Mouse (Mus musculus) 3134 (cell line): ENCODE measurements around the gene Utrn.

Source experiments
- DNase-seq: peaks from one replicate; pipeline ENCODE4 v3.0.0-alpha.2; 2011; ENCODE audit warnings: low spot score; ENCODE audit not compliant: insufficient read length; ENCODE audit errors: extremely low read depth

Gene Utrn

GRCm38 (mm10) chr10:12737926-12738325 is 131.2 kb downstream of the Utrn start:
- no peak for DNase-seq

- no peak for DNase-seq
Measured at GRCm38 (mm10) chr10:12736861-12737835, 132.0 kb downstream of the Utrn start.

DNA sequence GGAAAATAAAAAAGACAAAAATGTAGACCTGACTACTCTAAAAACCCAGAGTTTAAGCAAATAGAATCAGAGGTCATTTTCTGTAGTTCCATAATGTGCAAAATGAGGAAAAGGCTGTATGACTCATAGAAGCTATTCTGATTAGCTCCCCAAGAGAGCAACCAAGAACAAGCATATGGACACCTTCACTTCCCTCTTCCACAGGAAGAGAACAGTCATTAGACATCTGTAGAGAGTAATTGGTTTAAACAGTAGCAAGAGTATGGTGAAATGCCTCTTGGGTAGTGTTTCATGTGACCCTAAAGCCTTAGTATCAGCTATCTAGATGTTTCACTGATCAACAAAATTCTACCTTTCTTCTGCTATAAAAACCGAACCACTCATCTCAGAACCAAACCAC is 133.5 kb downstream of the Utrn start:
- no peak for DNase-seq

- no peak for DNase-seq
Measured at GRCm38 (mm10) chr10:12731459-12731858, 137.7 kb downstream of the Utrn start.

GRCm38 (mm10) chr10:12729635-12730034 is 139.5 kb downstream of the Utrn start:
- no peak for DNase-seq

DNA sequence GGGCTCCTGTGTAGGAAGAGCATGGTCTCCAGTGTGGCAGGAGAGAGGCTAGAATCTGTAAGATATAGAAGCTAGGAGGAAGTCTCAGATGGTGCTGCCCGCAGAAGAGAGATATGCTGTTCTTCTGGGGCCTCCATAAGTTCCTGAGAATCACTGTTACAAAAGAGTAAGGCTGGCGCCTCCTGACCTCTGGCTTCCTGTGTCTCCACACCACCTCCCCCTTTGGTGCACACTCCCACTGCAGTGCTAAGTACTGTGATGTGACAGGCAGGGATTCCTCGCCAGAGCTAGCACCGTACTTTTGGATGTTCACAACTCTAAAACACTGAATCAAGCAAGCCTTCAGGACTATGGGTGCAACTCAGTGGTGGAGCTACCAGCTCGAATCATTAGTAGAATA is 140.1 kb downstream of the Utrn start:
- no peak for DNase-seq

DNA sequence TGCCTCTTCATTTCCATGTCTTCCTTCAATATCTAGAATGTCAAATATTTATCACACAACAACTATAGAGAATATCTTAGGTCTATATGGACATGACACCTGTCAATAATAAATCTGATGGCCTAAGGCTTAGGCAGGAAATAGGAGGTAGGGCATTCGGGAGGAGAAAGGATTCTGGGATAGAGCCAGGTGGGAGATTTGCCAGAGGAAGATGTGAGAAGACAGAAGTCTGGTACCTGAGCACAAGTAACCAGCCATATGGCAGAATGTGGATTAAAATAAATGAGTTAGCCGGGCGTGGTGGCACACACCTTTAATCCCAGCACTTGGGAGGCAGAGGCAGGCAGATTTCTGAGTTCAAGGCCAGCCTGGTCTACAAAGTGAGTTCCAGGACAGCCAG is 141.3 kb downstream of the Utrn start:
- DNase-seq: no peak

- peak; percentile 11 for DNase-seq
Measured at GRCm38 (mm10) chr10:12726041-12726608, 143.0 kb downstream of the Utrn start.

- DNase-seq: no peak
Measured at GRCm38 (mm10) chr10:12724247-12725001, 144.7 kb downstream of the Utrn start.

GRCm38 (mm10) chr10:12723269-12723668 is 145.9 kb downstream of the Utrn start:
- DNase-seq: no peak

GRCm38 (mm10) chr10:12722111-12722510 is 147.1 kb downstream of the Utrn start:
- DNase-seq: no peak

DNA sequence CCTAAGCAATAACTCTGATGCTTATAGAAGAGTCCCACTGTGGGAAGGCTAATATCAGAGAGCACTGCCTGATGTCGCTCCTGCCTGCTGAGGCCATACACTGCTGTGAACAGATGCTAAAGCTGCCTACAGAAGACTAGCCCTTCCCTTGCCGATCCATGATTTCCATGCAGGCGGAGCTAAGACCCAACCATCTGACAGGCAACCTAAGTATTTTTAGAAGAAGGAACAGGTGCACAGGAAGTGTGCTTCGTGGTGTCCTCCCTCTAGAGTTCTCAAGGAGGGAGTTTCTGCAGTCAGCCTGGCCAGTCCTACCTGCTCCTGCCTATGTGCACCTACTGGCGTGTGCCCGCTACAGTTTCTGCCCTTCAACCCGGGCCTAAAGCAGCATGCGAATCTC is 150.8 kb downstream of the Utrn start:
- DNase-seq: no peak

DNA sequence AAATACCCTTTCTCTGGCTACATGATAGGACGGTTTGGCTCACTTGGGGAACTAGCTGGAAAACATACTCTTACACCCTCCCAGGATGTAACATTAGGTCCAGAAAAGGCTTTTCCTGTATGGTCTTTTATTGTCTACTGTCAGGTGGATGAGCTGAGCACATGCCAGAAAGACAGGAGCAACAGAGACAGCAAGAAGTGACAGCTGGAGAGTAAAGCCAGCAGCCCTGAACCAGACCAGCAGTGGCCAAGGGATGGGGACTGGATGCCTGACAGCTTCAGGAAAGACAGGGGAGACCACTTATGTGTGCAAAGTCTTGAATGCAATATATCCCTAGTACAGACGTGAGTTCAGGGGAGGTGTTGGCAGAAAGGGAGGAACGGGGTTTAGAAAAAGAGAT is 151.8 kb downstream of the Utrn start:
- no peak for DNase-seq

DNA sequence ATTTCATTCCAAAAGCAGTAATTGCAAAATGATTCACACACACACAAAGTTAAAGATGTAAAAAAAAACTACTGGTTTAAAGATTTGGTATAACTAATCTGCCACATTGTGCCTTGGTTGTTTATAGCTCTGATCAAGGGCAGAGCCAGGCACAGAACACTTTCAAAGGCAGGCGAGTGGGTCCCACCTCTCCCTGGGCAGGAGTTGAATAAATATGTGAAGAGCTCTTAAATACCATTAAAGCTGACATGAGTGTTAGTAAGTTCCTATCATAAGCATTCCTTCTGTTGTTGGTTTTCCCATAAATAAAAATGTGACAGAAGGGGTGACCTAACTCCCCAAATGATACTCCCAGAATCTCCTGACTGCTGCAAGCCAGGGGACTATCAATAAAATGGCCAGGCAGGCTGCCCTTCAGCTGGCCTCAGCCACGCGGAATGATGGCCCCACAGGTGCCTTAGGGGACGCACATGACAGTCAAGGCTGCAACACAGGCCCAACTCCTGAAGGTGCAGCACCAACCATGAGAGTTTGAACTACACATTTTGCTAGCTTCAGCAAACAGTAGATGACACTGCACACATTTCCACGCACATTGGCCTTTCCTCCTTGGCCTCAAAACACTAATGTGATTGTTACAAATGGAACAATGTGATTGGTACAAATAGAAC is 152.4 kb downstream of the Utrn start:
- no peak for DNase-seq

- no peak for DNase-seq
Measured at GRCm38 (mm10) chr10:12713236-12713855, 155.8 kb downstream of the Utrn start.

DNA sequence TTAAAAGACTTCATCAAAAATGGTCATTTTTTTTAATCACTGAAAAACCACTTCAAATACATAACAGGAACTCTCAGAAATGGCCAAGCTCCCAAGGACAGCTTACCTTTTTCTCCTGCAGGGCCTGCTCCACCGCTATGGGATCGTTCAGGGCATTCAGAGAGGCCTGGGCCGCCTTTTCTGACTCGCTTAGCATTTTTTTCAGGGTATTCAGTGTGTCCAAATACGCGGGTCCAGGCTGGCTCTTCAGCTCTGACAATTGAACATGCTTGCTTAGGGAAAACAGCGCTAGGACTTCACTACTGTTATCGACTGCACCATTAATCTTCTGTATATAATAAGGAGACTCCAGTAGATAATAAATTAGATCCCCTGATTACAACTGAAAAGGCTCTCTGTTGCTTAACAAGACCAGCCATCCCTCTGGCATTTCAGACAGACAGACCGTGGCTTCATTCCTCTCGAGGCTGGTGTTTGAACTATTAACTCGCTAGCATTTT is 157.8 kb downstream of the Utrn start:
- DNase-seq: no peak

DNA sequence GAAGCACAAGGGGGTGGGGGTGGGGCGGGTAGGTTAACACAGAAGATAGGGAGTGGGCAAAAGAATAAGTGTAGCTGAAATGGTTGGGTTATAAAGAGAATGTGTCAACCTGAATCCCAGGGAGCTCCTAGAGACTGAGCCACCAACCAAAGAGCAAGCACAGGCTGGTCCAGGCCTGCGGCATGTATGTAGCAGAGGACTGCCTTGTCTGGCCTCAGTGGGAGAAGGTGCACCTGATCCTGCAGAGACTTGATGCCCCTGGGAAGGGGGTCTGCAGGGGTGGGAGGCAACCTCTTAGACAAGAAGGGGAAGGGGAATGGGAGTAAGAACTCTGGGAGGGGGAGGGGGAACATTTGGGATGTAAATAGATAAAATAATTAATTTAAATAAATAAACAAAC is 162.6 kb downstream of the Utrn start:
- DNase-seq: no peak

- no peak for DNase-seq
Measured at GRCm38 (mm10) chr10:12705990-12706389, 163.2 kb downstream of the Utrn start.

DNA sequence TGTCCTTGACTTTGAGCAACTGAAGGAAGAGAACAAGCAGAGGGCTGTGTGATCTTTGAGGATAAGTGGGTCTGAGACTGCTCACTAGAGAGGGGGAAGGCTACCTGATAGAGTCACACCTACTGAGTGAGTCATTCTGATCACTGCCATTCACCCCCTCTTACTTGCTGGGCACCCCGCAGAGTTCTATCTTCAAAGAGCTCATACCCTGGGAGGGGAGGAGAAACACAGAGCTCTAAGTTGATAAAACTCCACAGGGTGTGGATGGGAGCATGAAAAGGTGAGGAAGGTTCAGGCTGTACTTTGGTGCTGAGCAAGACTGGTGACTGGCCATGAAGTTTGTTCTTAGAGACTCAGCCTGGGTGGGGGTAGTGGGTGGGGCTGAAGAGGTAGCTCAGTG is 164.9 kb downstream of the Utrn start:
- DNase-seq: no peak

GRCm38 (mm10) chr10:12703526-12703925 is 165.6 kb downstream of the Utrn start:
- DNase-seq: no peak
